Mouse (Mus musculus): ENCODE data around the gene Fbxw24.

DNA sequence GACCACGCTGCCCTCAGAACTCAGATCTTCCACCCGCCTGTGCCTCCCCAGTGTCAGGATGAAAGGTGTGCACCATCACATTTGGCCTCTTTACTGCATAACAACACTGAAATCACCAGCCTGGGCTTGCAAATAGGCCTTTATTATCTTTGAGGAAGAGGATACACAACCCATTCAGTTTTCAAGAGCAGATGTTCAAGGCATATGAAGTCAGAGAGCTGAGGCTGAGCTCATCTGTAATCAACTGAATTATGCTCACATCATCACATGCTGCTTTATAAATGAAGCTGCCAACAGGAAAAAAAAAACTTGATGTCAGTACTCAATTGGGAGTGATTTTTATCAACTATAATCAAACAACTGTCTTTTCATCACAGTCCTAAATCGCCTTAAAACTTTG lies 73.4 kb downstream of the Fbxw24 start:
- no peak for TF ChIP-seq CTCF (conservative IDR thresholded peaks at IDR 0.05; ENCODE audit: insufficient read depth, insufficient read length, low read depth, low read length)
- no peak for TF ChIP-seq POLR2A (IDR thresholded peaks at IDR 0.05; ENCODE audit: low read depth, low read length)
